Mouse (Mus musculus) embryo, embryonic 9.5 days (tissue): ENCODE results near the gene Shisa9.

ENCODE experiments used
- DNase-seq: peaks from one replicate; pipeline ENCODE4 v3.0.0-alpha.2; 2017; ENCODE audit errors: extremely low spot score

Gene Shisa9

GRCm38 (mm10) chr16:12201216-12201615 is 217.3 kb downstream of the Shisa9 start:
- DNase-seq = peak; percentile 3

- DNase-seq = no peak
Observed at GRCm38 (mm10) chr16:12202151-12202550, 218.2 kb downstream of the Shisa9 start.

- no peak for DNase-seq
Observed at GRCm38 (mm10) chr16:12203055-12203454, 219.1 kb downstream of the Shisa9 start.

DNA sequence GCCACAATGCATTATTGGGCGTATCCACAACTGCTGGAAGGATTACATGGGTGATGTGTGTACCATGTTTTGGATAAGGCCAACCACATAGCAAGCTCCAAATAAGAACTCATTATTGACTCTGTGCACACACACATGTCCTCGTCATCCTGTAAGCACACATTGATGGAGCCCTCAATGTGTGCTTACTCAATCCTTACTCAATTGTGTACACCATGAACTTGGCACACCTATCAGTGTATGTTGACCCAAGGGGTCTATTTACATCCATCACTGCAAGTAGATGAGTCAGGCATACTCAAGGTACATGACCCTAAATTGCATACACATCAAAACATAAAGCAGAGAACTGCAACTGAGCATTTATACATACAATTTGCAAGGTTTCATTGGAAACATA is 220.5 kb downstream of the Shisa9 start:
- DNase-seq = no peak

DNA sequence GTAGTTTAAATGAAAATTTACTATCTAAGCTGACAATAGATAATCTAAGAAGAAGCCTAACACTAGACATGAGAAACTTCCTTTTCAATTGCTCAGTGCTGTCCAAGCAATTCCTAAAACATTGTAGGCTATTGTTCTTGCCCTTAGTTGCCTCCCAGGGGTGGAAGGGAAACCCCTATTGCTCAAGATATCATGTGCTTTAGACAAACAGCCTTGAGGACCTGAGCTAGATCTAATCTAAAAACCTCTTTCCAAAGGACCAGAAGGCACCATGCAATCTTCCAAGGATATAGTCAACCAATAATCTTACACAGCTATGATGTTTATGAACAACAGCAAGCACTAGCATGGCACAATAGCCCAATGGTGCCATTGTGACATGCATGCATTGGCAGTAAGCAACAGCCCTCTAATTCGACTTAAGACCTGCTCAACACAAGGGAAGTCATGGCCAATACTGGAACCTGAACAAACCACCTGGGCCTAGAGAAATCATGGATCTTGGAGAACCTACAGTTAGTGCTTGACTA is 222.6 kb downstream of the Shisa9 start:
- no peak for DNase-seq

DNA sequence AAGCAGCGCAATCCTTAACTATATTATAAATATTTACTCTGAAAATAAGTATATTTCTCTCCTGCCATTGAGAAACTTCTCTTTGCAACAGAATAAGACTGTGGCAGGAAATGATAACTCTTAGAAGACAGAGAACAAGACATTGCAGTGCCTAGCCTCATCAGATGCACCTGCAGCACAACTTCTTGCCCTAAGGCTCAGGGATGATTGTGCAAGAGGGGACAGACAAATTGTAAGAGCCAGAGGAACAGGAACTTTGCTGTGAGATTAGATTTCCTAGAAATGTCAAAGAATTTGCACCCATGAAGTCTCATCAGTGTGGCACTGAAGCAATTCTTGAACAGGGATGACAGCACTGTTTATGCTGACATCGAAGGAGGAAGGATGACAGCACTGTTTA is 223.0 kb downstream of the Shisa9 start:
- DNase-seq = no peak

GRCm38 (mm10) chr16:12209355-12209754 is 225.4 kb downstream of the Shisa9 start:
- DNase-seq = no peak

GRCm38 (mm10) chr16:12209819-12210218 is 225.9 kb downstream of the Shisa9 start:
- DNase-seq = no peak

- DNase-seq = no peak
Observed at GRCm38 (mm10) chr16:12214018-12214417, 230.1 kb downstream of the Shisa9 start.

GRCm38 (mm10) chr16:12217289-12218150 is 233.6 kb downstream of the Shisa9 start:
- no peak for DNase-seq

GRCm38 (mm10) chr16:12218151-12218532 is 234.2 kb downstream of the Shisa9 start:
- DNase-seq = no peak

DNA sequence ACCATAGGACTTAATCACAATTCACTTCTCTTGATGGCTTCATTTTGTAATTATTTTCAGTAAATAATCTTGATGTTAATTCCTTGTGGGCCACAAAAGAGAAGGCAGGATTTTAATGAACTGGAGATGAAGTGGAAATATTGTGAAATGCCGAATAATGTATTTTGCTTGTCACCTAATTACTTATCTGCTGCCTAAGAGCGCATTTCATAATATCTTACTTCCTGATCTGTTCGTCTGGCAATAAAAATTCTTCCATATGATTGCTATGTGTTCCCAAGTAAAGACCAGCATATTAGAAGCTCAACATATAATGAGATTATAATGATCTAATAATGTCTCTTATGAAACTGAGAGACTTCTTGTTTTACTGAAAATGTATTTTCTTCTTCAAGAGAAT is 235.9 kb downstream of the Shisa9 start:
- no peak for DNase-seq

DNA sequence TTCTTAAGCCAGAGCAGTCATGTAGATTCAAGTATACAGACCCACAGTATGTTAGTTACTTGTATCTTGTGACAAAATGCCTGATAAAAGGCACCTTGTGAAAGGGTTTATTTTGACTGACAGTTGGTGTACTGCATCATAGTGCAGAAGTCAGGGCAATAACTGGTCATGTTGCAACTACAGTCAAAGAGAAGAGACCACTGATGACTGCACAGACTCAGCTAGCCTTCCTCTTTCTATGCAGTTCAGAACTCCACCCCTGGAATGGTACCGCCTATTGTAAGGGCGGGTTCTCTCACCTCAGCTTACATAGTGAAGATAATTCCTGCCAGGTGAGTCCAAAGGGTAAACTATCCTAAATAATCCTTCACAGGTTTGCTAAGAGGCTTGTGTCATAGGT is 239.6 kb downstream of the Shisa9 start:
- DNase-seq = no peak

DNA sequence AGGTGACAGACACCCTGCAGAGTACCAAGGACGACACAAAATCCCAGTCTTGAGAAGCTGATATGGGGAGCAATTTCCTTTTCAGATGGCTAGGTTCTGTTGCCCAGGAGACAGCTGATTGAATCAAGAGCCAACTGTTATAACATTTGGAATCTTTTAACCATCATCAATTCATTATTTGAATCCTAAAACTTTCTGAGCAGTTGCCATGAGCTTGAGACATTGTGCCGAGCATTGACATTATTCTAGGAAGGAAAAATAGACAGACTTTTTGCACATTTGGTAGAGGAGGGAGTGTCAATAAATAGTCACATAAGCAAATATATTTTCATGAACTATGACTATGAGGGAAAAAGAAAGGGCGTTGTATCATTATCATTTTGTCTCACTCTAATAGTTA is 243.0 kb downstream of the Shisa9 start:
- no peak for DNase-seq

DNA sequence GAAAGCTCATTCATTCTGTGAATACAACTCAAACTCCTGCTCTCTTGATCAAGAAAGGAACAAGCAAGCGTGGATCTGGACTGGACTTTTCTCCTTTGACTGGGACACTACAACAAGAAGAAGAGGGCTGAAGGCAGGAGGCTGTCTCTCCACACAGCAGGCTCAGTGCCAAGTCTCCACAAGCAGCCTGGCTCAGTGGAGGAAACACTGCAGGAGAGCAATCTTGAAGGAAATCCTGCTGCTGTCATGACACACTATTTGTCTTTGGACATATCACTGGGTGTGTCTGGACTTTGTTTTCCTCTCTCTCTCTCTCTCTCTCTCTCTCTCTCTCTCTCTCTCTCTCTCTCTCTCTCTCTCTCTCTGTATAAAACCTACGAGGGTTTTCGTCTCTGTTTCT is 249.4 kb downstream of the Shisa9 start:
- no peak for DNase-seq

GRCm38 (mm10) chr16:12234289-12234688 is 250.4 kb downstream of the Shisa9 start:
- DNase-seq = no peak

DNA sequence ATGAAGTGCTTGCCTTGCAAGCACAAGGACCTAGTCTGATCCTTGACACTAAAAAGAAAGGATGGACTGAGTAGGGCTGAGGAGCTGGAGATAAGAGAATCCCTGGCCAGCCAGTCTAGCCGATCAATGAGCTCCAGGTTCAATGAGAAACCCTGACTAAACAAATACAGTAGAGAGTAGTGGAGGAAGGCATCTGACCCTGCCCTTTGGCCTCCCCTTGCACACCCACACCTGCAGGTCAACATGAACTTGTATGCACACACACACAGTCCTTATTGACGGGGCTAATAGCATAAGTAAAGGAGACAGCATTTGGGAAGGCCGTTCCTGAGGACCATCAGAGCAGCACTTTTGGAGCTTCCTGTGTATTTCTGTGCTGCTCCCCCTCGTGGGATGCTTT is 254.7 kb downstream of the Shisa9 start:
- no peak for DNase-seq

GRCm38 (mm10) chr16:12259361-12259760 is 275.4 kb downstream of the Shisa9 start:
- DNase-seq = no peak

DNA sequence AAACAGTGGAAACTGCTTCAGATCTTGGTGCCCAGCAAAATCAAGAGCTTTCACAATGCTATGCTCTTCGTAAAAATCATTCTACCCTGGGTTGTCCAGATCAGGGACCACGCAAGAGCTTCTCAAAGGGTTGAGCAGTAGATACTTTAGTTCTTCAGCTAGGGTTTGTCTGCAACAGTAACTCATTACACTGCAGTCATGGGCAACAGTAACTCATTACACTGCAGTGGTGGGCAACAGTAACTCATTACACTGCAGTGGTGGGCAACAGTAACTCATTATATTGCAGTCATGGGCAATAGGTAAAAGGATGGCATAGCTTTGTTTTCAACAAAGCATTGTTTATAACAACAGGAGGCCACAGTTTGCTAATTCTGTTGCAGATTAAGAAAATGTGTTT is 281.9 kb downstream of the Shisa9 start:
- no peak for DNase-seq

- DNase-seq = no peak
Observed at GRCm38 (mm10) chr16:12300523-12300922, 316.6 kb downstream of the Shisa9 start.

DNA sequence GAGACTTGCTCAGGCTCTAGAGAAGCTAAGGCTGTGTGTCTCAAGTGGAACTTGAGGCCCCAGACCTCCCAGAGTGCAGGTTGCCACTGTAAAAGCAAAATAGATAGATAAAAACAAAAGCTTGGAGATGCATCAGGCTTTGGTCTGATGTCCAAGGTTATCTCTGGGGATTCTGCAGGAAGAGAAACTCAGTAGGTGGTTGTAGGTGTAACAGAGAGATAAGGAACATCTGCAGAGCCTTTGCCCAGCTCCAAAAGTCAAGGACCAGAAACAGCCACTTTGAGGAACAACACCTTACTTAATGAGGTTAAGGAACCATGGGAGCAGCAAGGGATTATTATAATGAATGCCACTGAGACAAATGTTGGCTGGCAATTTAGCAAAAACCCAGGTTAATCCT is 319.5 kb downstream of the Shisa9 start:
- DNase-seq = no peak

- no peak for DNase-seq
Observed at GRCm38 (mm10) chr16:12307318-12307965, 323.5 kb downstream of the Shisa9 start.

DNA sequence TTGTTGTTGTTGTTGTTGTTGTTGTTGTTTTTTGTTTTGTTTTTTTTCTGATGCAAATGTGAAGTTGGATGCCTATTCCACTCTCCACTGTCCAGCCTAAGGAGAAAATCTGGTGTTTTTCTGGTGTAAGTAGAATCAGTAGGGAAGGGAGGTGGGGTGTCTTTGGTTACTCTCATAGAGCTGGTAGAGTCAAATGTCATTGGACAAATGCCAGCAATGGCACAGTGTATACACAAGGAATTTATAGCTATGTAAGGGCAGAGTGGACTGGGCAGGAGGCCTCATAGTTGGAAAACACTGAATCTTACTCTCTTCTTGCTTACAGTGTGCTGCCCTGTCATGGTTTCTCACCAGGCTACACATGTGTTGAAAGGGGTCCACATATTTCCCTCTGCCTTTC is 325.9 kb downstream of the Shisa9 start:
- no peak for DNase-seq
